Mouse (Mus musculus) gastrocnemius, adult 2 months (tissue): Measurements from ENCODE around the gene Stx8. TPM values are rescaled to one million over a fixed set of nuclear protein-coding genes. Genes with fewer than 3 reads are reported as not detected.

Experiments
- DNase-seq: peaks from one replicate; pipeline ENCODE4 v3.0.0; 2022
- H3K27ac ChIP-seq: fragments of 200-600 bp; 2 replicates; pipeline ENCODE4 v1.8.1; 2022; ENCODE audit warnings: mild to moderate bottlenecking
- H3K4me3 ChIP-seq: fragments of 200-600 bp; 2 replicates; pipeline ENCODE4 v1.8.1; 2022; ENCODE audit warnings: mild to moderate bottlenecking, moderate library complexity
- CTCF ChIP-seq: fragments of 200-600 bp; IDR thresholded peaks from 2 replicates; pipeline ENCODE4 v1.8.1; 2022; ENCODE audit warnings: antibody characterized with exemption, mild to moderate bottlenecking, moderate library complexity
- intact Hi-C: fragments of 180-260 bp; cut with DNase I; formaldehyde crosslinking; loops from one replicate; pipeline ENCODE4 v1.15.1; 2025
- total RNA-seq, 2 experiments: library from RNA; stranded (reverse); gene quantifications; 2 replicates each; pipeline ENCODE4 v1.2.3; 2021

Gene Stx8
- total RNA-seq, 2 experiments from 2014 or later, result 21.0 to 25.9 TPM

- H3K27ac ChIP-seq, result no peak overlapping the region
- no peak for DNase-seq
- intact Hi-C loops, result no loop called here
- H3K4me3 ChIP-seq, result no peak overlapping the region
- no peak for TF ChIP-seq CTCF
Measured at GRCm38 (mm10) chr11:68050725-68051124, 84.7 kb downstream of the Stx8 start.

- intact Hi-C loops, result no loop called here
- no peak for TF ChIP-seq CTCF
- no peak for DNase-seq
- Histone ChIP-seq H3K4me3 (no peak overlapping the region), H3K27ac (no peak overlapping the region)
Measured at GRCm38 (mm10) chr11:68051305-68051704, 85.3 kb downstream of the Stx8 start.

- DNase-seq, result no peak
- no peak overlapping the region for H3K4me3 ChIP-seq
- TF ChIP-seq CTCF, result no peak
- intact Hi-C loops, result no loop called here
- H3K27ac ChIP-seq, result peak overlapping the region; percentile 58
Measured at GRCm38 (mm10) chr11:68058466-68059201, 92.6 kb downstream of the Stx8 start.

GRCm38 (mm10) chr11:68060651-68061050, 94.7 kb downstream of the Stx8 start:
- no peak for DNase-seq
- Histone ChIP-seq H3K27ac (no peak overlapping the region), H3K4me3 (no peak overlapping the region)
- TF ChIP-seq CTCF, result no peak
- intact Hi-C loops, result no loop called here

- intact Hi-C loops, result no loop called here
- H3K27ac ChIP-seq, result no peak overlapping the region
- H3K4me3 ChIP-seq, result no peak overlapping the region
- TF ChIP-seq CTCF, result no peak
- no peak for DNase-seq
Measured at GRCm38 (mm10) chr11:68062116-68062515, 96.1 kb downstream of the Stx8 start.

GRCm38 (mm10) chr11:68067806-68068205, 101.8 kb downstream of the Stx8 start:
- H3K4me3 ChIP-seq, result no peak overlapping the region
- no peak for TF ChIP-seq CTCF
- no peak for DNase-seq
- no peak overlapping the region for H3K27ac ChIP-seq
- intact Hi-C loops, result no loop called here

- DNase-seq, result no peak
- H3K4me3 ChIP-seq, result no peak overlapping the region
- intact Hi-C loops, result no loop called here
Measured at GRCm38 (mm10) chr11:68070086-68070485, 104.1 kb downstream of the Stx8 start.

GRCm38 (mm10) chr11:68071836-68072235, 105.8 kb downstream of the Stx8 start:
- TF ChIP-seq CTCF, result no peak
- H3K4me3 ChIP-seq, result no peak overlapping the region
- no peak for DNase-seq
- intact Hi-C loops, result no loop called here
- H3K27ac ChIP-seq, result no peak overlapping the region

More at GRCm38 (mm10) chr11:68070086-68070485, 104.1 kb downstream of the Stx8 start:
- no peak for TF ChIP-seq CTCF
- H3K27ac ChIP-seq, result no peak overlapping the region

- Histone ChIP-seq H3K4me3 (no peak overlapping the region), H3K27ac (no peak overlapping the region)
- DNase-seq, result no peak
- no peak for TF ChIP-seq CTCF
- intact Hi-C loops, result no loop called here
Measured at GRCm38 (mm10) chr11:68072597-68073210, 106.7 kb downstream of the Stx8 start.

- H3K27ac ChIP-seq, result no peak overlapping the region
- no peak for DNase-seq
- intact Hi-C loops, result no loop called here
- no peak overlapping the region for H3K4me3 ChIP-seq
- no peak for TF ChIP-seq CTCF
Measured at GRCm38 (mm10) chr11:68074686-68075085, 108.7 kb downstream of the Stx8 start.

- intact Hi-C loops, result no loop called here
- TF ChIP-seq CTCF, result no peak
Measured at GRCm38 (mm10) chr11:68075331-68075730, 109.3 kb downstream of the Stx8 start.

GRCm38 (mm10) chr11:68079756-68080155, 113.8 kb downstream of the Stx8 start:
- no peak for DNase-seq
- no peak for TF ChIP-seq CTCF
- no peak overlapping the region for H3K4me3 ChIP-seq
- no peak overlapping the region for H3K27ac ChIP-seq
- intact Hi-C loops, result no loop called here

More at GRCm38 (mm10) chr11:68075331-68075730, 109.3 kb downstream of the Stx8 start:
- H3K4me3 ChIP-seq, result no peak overlapping the region
- DNase-seq, result no peak
- H3K27ac ChIP-seq, result no peak overlapping the region

GRCm38 (mm10) chr11:68080999-68081398, 115.0 kb downstream of the Stx8 start:
- intact Hi-C loops, result no loop called here
- DNase-seq, result no peak
- peak; percentile 19; the same call in 1 of the 2 replicates for TF ChIP-seq CTCF

GRCm38 (mm10) chr11:68082756-68083155, 116.8 kb downstream of the Stx8 start:
- H3K4me3 ChIP-seq, result no peak overlapping the region
- intact Hi-C loops, result no loop called here
- H3K27ac ChIP-seq, result no peak overlapping the region
- no peak for DNase-seq
- no peak for TF ChIP-seq CTCF

More at GRCm38 (mm10) chr11:68080999-68081398, 115.0 kb downstream of the Stx8 start:
- H3K27ac ChIP-seq, result no peak overlapping the region
- H3K4me3 ChIP-seq, result no peak overlapping the region
